Mouse (Mus musculus) embryonic facial prominence, embryonic 10.5 days (tissue): ENCODE data around the gene Phox2b. TPM values are rescaled to one million over a fixed set of nuclear protein-coding genes. Genes with fewer than 3 reads are reported as not detected.

Experiments used
- DNase-seq: peaks from one replicate; pipeline ENCODE4 v3.0.0-alpha.2; 2017; ENCODE audit warnings: low spot score
- H3K27ac ChIP-seq: fragments of 300-500 bp; sonication (generic); replicated peaks from 2 replicates; pipeline ENCODE4 v1.5.1; 2016; ENCODE audit warnings: mild to moderate bottlenecking
- H3K27me3 ChIP-seq: fragments of 300-500 bp; sonication (generic); replicated peaks from 2 replicates; pipeline ENCODE4 v1.6.1; 2016; ENCODE audit warnings: low read depth, mild to moderate bottlenecking; ENCODE audit not compliant: poor library complexity, severe bottlenecking
- H3K36me3 ChIP-seq: fragments of 300-500 bp; sonication (generic); replicated peaks from 2 replicates; pipeline ENCODE4 v1.6.1; 2016; ENCODE audit warnings: mild to moderate bottlenecking, moderate library complexity
- H3K4me1 ChIP-seq: fragments of 300-500 bp; sonication (generic); 2 replicates; pipeline ENCODE4 v1.6.1; 2016
- H3K4me3 ChIP-seq: fragments of 300-500 bp; sonication (generic); 2 replicates; pipeline ENCODE4 v1.5.1; 2016; ENCODE audit warnings: mild to moderate bottlenecking, moderate library complexity
- H3K9me3 ChIP-seq: fragments of 300-500 bp; sonication (generic); 2 replicates; pipeline ENCODE4 v1.6.1; 2016; ENCODE audit warnings: mild to moderate bottlenecking
- WGBS: fragments of 180-500 bp; shearing (Covaris S2); methylation state at CpG from one replicate; pipeline ENCODE4 v1.1.7; 2016; 5-methylcytosine and 5-hydroxymethylcytosine counted together
- microRNA-seq: library from miRNA; unstranded; fragments of <30 nt; microRNA quantifications from one replicate; pipeline ENCODE4, GENCODE M21; 2017
- polyA plus RNA-seq: library from polyadenylated mRNA; unstranded; fragments of >200 nt; fragmentation: Nextera tagmentation; extraction: Ambion mirVana; gene quantifications from 2 replicates; pipeline ENCODE4 v1.2.1, GENCODE M21; 2016

Phox2b gene
- polyA plus RNA-seq, 1 experiment from 2014 or later: 2.8 TPM

DNA sequence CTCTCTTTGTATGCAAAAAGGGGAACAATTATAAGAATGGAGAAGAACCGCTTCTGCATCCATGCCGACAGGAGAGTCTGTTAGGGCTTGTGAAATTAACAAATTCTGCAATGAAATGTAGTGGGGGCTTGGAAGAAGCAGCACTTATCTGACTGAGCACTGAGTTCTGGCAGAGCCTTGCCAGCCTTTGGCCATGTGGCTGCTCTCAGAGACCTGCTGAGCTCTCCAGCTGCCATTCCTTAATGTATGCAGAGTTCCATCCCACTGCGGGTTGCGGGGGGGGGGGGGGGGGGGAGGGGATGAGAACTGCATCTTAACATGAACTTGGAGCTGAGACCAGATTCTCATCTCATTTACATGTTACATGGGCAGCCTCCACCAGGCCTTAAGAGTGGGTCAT, 38.6 kb downstream of the Phox2b start:
- Histone ChIP-seq H3K4me3 (no peak overlapping the region), H3K4me1 (no peaks in the 10 kb centered on the region), H3K36me3 (peaks cover 3% of the 10 kb centered on the region), H3K9me3 (no peaks in the 10 kb centered on the region), H3K27me3 (no peaks in the 10 kb centered on the region), H3K27ac (no peak overlapping the region)
- no peak for DNase-seq
- 38% methylated on average over 4 of the region's 4 CpGs for WGBS

DNA sequence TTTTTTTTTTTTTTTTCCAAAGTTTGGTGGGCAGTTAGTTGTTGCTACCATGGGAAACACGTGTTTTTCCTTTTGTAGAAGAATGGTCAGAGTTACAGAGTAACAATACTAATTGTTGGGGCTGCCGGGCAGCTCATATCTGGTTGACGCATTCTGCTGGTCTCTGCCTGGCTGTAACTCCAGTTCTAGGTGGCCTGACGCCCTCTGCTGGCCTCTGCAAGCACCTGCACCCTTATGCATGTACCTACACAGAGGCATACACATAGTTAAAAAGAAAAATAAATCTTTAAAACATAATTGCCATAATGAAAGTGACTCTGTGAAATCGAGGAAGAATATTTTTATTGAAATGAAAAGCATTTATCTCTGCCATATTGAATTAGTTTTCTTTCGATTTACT, 41.3 kb downstream of the Phox2b start:
- H3K27ac ChIP-seq: no peak overlapping the region
- DNase-seq: no peak
- H3K9me3 ChIP-seq: no peaks in the 10 kb centered on the region
- no peak overlapping the region for H3K4me3 ChIP-seq
- peaks cover 24% of the 10 kb centered on the region for H3K36me3 ChIP-seq
- WGBS: 84% methylated on average over 6 of the region's 6 CpGs
- no peaks in the 10 kb centered on the region for H3K4me1 ChIP-seq
- no peaks in the 10 kb centered on the region for H3K27me3 ChIP-seq

DNA sequence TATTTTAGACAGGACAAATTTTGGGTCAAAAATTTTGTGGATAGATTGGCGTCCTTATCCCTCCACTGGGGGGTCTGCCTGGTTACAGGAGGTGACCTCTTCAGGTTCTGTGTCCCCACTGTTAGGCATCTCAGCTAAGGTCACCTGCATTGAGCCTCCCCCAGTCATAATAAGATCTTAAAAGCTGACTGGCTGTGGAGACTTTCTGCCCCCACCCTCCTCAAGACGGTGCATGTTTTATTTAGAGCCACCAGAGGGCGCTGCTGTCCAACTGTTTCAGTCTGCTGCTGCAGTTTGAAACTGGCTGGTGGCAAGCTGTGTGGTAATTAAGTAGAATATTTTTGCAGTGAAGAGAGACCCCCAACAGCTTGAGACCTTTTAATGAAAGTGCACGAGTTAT, 51.1 kb downstream of the Phox2b start:
- no peak overlapping the region for H3K4me3 ChIP-seq
- peak; percentile 61 for DNase-seq
- 13% methylated on average over 4 of the region's 4 CpGs for WGBS

More for the DNA sequence above, 51.1 kb downstream of the Phox2b start:
- H3K9me3 ChIP-seq: no peaks in the 10 kb centered on the region
- H3K27me3 ChIP-seq: peaks cover 9% of the 10 kb centered on the region; the same call in 1 of the 2 replicates
- H3K4me1 ChIP-seq: no peaks in the 10 kb centered on the region
- H3K36me3 ChIP-seq: peaks cover 59% of the 10 kb centered on the region
- no peak overlapping the region for H3K27ac ChIP-seq

Small RNA genes within 50 kb of the gene (microRNA-seq; reads per million reads assigned to microRNA genes)
- gene Gm23841: not detected

Other genes starting within 250 kb of the Phox2b start
- 106 and 117 TPM in 2 replicates for gene Tmem33, start 161.3 kb upstream of the Phox2b start, polyA plus RNA-seq
- 83.0 and 85.4 TPM in 2 replicates for gene Slc30a9, start 207.7 kb upstream of the Phox2b start, polyA plus RNA-seq